Mouse (Mus musculus): ENCODE measurements around the gene Hoxa9. TPM values are rescaled to one million over a fixed set of nuclear protein-coding genes. Genes with fewer than 3 reads are reported as not detected.

Hoxa9 gene
- polyA plus RNA-seq, 1 experiment from 2014 or later: 0.13 TPM

- Histone ChIP-seq H3K4me2 (peak overlapping the region; percentile 49), H3K9me3 (replicated peaks) (no peaks in the 10 kb centered on the region), H3K4me3 (peak overlapping the region; percentile 33), H3K9ac (no peak overlapping the region), H3K36me3 (no peaks in the 10 kb centered on the region), H3K27ac (no peak overlapping the region), H3K27me3 (peaks cover 99% of the 10 kb centered on the region), H3K4me1 (replicated peaks) (peaks cover 35% of the 10 kb centered on the region)
- 14% methylated on average over 18 of the region's 18 CpGs for WGBS
- ATAC-seq (replicated peaks; ENCODE audit: insufficient number of reproducible peaks, insufficient read depth, low FRiP score, low read depth): no peak
Measured at GRCm38 (mm10) chr6:52208868-52209684, 21.8 kb downstream of the Hoxa9 start.

DNA sequence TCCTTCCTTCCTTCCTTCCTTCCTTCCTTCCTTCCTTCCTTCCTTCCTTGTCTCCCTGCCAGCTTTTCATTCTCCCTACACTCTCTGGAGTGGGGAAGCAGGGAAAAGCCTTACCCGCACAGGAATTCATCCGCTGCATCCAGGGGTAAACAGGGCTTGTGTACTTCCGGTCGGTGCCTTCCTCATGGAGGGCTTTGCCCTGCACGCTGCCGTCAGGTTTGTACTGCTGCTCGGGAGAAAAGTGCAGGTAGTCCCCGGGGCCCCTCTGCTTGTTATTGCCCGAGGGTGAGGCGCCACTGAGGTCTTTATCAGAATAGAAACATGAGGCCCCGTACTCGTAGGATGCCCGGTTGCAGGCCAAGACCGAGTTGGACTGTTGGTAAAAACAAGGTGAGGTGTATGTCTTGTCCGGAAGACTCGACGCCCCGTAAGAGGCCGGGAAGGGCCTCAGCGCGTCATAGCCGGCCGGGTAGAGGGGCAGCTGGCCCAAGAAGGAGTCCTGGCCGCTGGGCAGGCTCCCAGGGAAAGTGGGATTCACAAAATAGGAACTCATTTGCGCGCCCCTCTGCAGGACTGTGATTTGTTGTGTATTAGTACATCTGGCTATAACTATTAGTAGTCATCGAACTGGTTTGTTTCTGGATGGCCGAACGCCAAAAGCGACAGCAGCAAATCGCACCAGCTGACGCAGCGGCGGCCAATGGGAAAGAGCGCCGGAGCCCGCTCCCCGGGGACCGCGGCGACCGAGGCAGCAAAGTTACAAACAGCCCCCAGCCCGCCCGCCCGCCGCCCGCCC lies 22.6 kb downstream of the Hoxa9 start, which contains the start of gene Hoxa6:
Hoxa6 (minus strand) TSS at position 651 of the 796 bp plus-strand sequence.
- no peaks in the 10 kb centered on the region for H3K9me3 ChIP-seq (replicated peaks)
- peak within 1 kb of the TSS; percentile 33 for H3K4me3 ChIP-seq
- no peak for ATAC-seq (replicated peaks; ENCODE audit: insufficient number of reproducible peaks, insufficient read depth, low FRiP score, low read depth)
- H3K9ac ChIP-seq: no peak within 1 kb of the TSS
- 4% methylated on average over 44 of the region's 47 CpGs for WGBS
- H3K4me2 ChIP-seq: peak within 1 kb of the TSS; percentile 49
- H3K4me1 ChIP-seq (replicated peaks): peaks cover 43% of the 10 kb centered on the region
- H3K27ac ChIP-seq: no peak within 1 kb of the TSS
- peaks cover 99% of the 10 kb centered on the region for H3K27me3 ChIP-seq
- H3K36me3 ChIP-seq: no peaks in the 10 kb centered on the region

GRCm38 (mm10) chr6:52207684-52207976 lies 23.3 kb downstream of the Hoxa9 start:
- no peak for ATAC-seq (replicated peaks; ENCODE audit: insufficient number of reproducible peaks, insufficient read depth, low FRiP score, low read depth)
- H3K27me3 ChIP-seq: peaks cover 99% of the 10 kb centered on the region
- no peak overlapping the region for H3K4me3 ChIP-seq
- no peaks in the 10 kb centered on the region for H3K36me3 ChIP-seq
- H3K4me2 ChIP-seq: no peak overlapping the region
- no peaks in the 10 kb centered on the region for H3K9me3 ChIP-seq (replicated peaks)
- no peak overlapping the region for H3K9ac ChIP-seq
- H3K4me1 ChIP-seq (replicated peaks): peaks cover 36% of the 10 kb centered on the region
- no peak overlapping the region for H3K27ac ChIP-seq

- H3K36me3 ChIP-seq: no peaks in the 10 kb centered on the region
- no peak overlapping the region for H3K27ac ChIP-seq
- peaks cover 33% of the 10 kb centered on the region for H3K4me1 ChIP-seq (replicated peaks)
- ATAC-seq (replicated peaks; ENCODE audit: insufficient number of reproducible peaks, insufficient read depth, low FRiP score, low read depth): no peak
- H3K4me2 ChIP-seq: no peak overlapping the region
- H3K9me3 ChIP-seq (replicated peaks): no peaks in the 10 kb centered on the region
- H3K27me3 ChIP-seq: peaks cover 98% of the 10 kb centered on the region
- no peak overlapping the region for H3K9ac ChIP-seq
- 21% methylated on average over 4 of the region's 4 CpGs for WGBS
- no peak overlapping the region for H3K4me3 ChIP-seq
Measured at GRCm38 (mm10) chr6:52206882-52207683, 23.8 kb downstream of the Hoxa9 start.

DNA sequence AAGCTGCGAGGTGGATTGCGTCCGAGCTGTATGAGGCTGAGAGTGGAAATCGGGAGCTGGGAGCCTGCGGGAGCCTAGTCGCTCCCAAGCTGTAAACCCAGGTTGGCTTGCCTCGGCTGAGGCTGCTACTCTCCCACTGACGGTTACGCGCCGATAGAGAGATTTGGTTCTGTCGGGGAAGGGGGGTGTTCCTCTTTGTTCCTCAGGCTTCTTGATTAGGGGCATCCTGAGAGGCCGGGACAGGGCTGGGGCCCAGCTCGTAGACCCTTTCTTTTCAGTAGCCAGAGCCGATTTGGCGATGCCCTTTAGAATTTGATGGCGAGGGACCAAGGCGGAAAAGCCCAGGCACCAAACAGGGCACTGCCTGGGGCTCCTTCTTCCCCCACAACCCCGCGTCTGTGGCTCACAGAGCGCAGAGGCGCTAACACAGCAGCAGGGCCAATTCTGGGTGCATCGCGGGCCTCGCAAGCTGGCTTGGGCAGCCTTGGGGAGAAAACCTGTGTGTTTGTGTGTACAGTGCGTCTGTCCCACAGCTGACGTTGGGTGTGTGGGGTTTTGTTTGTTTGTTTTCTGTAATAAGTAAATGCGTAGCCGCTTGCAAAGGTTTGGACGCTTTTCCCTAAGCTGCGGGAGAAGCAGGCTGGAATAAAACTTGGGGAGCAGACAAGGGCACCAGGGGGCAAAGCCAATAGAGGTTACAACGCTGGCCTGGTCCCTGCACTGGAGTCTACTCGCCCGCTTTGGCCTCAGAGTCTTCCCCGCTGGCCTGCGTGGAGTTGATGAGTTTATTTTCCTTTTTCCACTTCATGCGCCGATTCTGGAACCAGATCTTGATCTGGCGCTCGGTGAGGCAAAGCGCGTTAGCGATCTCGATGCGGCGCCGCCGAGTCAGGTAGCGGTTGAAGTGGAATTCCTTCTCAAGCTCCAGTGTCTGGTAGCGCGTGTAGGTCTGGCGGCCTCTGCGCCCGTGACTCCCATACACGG lies 25.0 kb downstream of the Hoxa9 start:
- 0 out of 2 replicates have a peak overlapping the region, but pooled peaks have one; percentile 53 for H3K4me3 ChIP-seq
- H3K27ac ChIP-seq: no peak overlapping the region
- peaks cover 24% of the 10 kb centered on the region for H3K4me1 ChIP-seq (replicated peaks)
- H3K27me3 ChIP-seq: peaks cover 98% of the 10 kb centered on the region
- no peak for ATAC-seq (replicated peaks; ENCODE audit: insufficient number of reproducible peaks, insufficient read depth, low FRiP score, low read depth)
- WGBS: 9% methylated on average over 55 of the region's 55 CpGs
- H3K9me3 ChIP-seq (replicated peaks): no peaks in the 10 kb centered on the region
- H3K4me2 ChIP-seq: 0 out of 2 replicates have a peak overlapping the region, but pooled peaks have one; percentile 8
- H3K9ac ChIP-seq: no peak overlapping the region
- H3K36me3 ChIP-seq: no peaks in the 10 kb centered on the region

- Histone ChIP-seq H3K4me1 (replicated peaks) (peaks cover 24% of the 10 kb centered on the region), H3K9ac (no peak overlapping the region), H3K36me3 (no peaks in the 10 kb centered on the region), H3K9me3 (replicated peaks) (no peaks in the 10 kb centered on the region), H3K27me3 (peaks cover 98% of the 10 kb centered on the region), H3K27ac (no peak overlapping the region), H3K4me3 (peak overlapping the region; percentile 53), H3K4me2 (0 out of 2 replicates have a peak overlapping the region, but pooled peaks have one; percentile 8)
- 19% methylated on average over 14 of the region's 14 CpGs for WGBS
- no peak for ATAC-seq (replicated peaks; ENCODE audit: insufficient number of reproducible peaks, insufficient read depth, low FRiP score, low read depth)
Measured at GRCm38 (mm10) chr6:52205221-52205620, 25.7 kb downstream of the Hoxa9 start.

- Histone ChIP-seq H3K4me3 (peak within 1 kb of the TSS; percentile 53), H3K9me3 (replicated peaks) (no peaks in the 10 kb centered on the region), H3K36me3 (no peaks in the 10 kb centered on the region), H3K4me2 (peak within 1 kb of the TSS; percentile 62), H3K9ac (peak within 1 kb of the TSS; percentile 52), H3K27me3 (peaks cover 98% of the 10 kb centered on the region), H3K27ac (peak within 1 kb of the TSS; percentile 25; the same call in 1 of the 2 replicates), H3K4me1 (replicated peaks) (peaks cover 24% of the 10 kb centered on the region)
- ATAC-seq (replicated peaks; ENCODE audit: insufficient number of reproducible peaks, insufficient read depth, low FRiP score, low read depth): no peak
- WGBS: under 1% methylated on average over 65 of the region's 65 CpGs
Measured at GRCm38 (mm10) chr6:52204050-52204752, 26.7 kb downstream of the Hoxa9 start, which contains the start of gene Hoxa5. Hoxa5 (minus strand) TSS chr6:52204587.

DNA sequence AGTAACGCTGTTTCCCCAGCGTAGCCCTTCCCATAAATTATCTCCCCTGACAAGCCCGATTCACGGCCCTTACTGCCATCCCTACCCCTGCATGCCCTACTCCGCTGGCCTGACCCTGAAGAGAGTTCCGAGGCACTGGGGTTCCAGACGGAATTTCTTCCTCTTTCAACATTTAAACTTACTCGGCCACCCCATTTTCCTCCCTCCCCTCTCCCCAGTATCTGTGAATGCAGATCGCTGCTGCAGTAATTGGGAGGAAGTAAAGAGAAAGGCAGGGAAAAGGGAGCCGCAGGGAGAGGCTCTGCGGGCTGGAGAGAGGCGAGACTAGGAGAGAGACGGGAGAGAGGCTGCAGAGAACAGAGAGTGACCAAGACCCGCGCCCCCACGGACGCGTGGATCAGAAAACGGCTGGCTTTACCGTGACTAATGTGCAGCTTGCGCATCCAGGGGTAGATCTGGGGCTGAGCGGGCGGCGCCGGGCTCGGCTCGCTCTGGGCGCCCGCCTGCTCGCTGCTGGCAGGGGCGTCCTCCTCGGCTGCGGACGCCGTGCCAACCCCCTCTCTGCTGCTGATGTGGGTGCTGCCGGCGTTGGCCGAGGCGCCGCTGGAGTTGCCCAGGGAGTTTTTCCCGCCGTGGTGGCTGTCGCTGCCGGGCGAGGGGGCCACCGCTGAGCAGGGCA lies 27.4 kb downstream of the Hoxa9 start:
- Histone ChIP-seq H3K9ac (peak overlapping the region; percentile 52), H3K4me3 (peak overlapping the region; percentile 53), H3K9me3 (replicated peaks) (no peaks in the 10 kb centered on the region), H3K27ac (peak overlapping the region; percentile 25; the same call in 1 of the 2 replicates), H3K4me1 (replicated peaks) (peaks cover 19% of the 10 kb centered on the region), H3K4me2 (peak overlapping the region; percentile 62), H3K36me3 (no peaks in the 10 kb centered on the region), H3K27me3 (peaks cover 98% of the 10 kb centered on the region)
- 2% methylated on average over 46 of the region's 46 CpGs for WGBS
- no peak; the same call in 1 of the 2 replicates for ATAC-seq (replicated peaks; ENCODE audit: insufficient number of reproducible peaks, insufficient read depth, low FRiP score, low read depth)

DNA sequence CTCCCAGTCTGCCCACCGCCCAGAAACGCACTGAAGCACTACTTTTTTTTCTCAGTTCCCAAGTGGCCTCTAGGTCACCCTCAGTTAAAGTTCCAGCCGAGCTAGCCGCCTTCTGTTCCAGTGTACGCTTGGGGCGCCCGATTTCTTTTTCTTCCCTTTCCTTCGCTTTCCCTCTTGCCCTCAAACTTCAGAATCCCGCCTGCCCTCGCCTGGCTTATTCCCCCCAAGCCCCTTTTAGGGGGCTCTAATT lies 27.8 kb downstream of the Hoxa9 start:
- H3K9ac ChIP-seq: peak overlapping the region; percentile 52; the same call in 1 of the 2 replicates

More for the DNA sequence above, 27.8 kb downstream of the Hoxa9 start:
- Histone ChIP-seq H3K9me3 (replicated peaks) (no peaks in the 10 kb centered on the region), H3K36me3 (no peaks in the 10 kb centered on the region), H3K4me1 (replicated peaks) (peaks cover 15% of the 10 kb centered on the region), H3K27me3 (peaks cover 98% of the 10 kb centered on the region), H3K4me3 (peak overlapping the region; percentile 53), H3K4me2 (peak overlapping the region; percentile 62), H3K27ac (no peak overlapping the region)
- WGBS: 3% methylated on average over 10 of the region's 10 CpGs
- no peak for ATAC-seq (replicated peaks; ENCODE audit: insufficient number of reproducible peaks, insufficient read depth, low FRiP score, low read depth)

Data from heart, embryonic 15.5 days (tissue).